ENCODE assay signal across 21 mouse cellular contexts in the genomic region with DNA sequence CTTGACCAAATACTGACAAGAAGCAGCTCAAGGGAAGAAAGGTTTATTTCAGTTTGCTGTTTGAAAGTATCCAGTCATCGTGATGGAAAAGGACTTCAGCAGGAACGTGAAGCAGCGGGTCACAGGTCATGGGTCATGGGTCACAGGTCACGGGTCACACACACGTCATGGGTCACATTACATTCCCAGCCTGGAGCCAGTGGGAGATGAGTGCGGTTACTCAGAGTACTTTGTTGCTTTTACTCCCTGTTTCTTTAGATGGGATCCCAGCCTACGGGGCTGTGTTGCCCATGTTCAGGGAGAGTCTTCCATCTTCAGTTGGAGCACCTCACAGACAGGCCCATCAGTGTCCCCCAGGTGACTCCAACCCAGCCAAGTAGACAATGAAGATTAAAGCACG. TPM values are rescaled to one million over a fixed set of nuclear protein-coding genes. Genes with fewer than 3 reads are reported as not detected.
DNase-seq lines count a peak whose midpoint lies in the region; ATAC-seq and TF ChIP-seq lines count a peak whose summit lies in the region.
"Had no signal": no experiment of that assay in that cellular context is flagged by ENCODE, and none has a peak within 500 bp of the region (broad histone marks: within the 10 kb centered on the region; RNA-seq: fewer than 3 reads in every experiment).

No protein-coding gene starts in this region.

- no peak for ATAC-seq in liver, embryonic 12.5 days
- ATAC-seq: forebrain, embryonic 13.5 days; forebrain, embryonic 15.5 days; forebrain, postnatal 0 days had no signal

- H3K27me3 ChIP-seq in liver, adult 2 months (ENCODE audit: control insufficient read depth, insufficient read depth, low read length): peaks cover 3% of the 10 kb centered on the region; the same call in 1 of the 2 replicates
- peaks cover 23% of the 10 kb centered on the region for H3K27me3 ChIP-seq in liver, embryonic 12.5 days (replicated peaks)
- H3K27me3 ChIP-seq: embryonic facial prominence, embryonic 12.5 days; forebrain, embryonic 15.5 days had no signal

- no peak overlapping the region for H3K4me2 ChIP-seq in liver, embryonic 12.5 days
- H3K4me2 ChIP-seq: embryonic facial prominence, embryonic 12.5 days; forebrain, embryonic 13.5 days; forebrain, embryonic 15.5 days had no signal

- H3K79me2 ChIP-seq in liver, adult 2 months (ENCODE audit: control insufficient read depth, insufficient read depth, low read length): no peaks in the 10 kb centered on the region

- H3K27ac ChIP-seq in liver, adult 2 months (replicated peaks; ENCODE audit: insufficient read depth, low read depth, low read length): no peak overlapping the region
- H3K27ac ChIP-seq in liver, embryonic 12.5 days: no peak overlapping the region
- H3K27ac ChIP-seq: embryonic facial prominence, embryonic 12.5 days; forebrain, embryonic 13.5 days; forebrain, embryonic 15.5 days had no signal

- DNase-seq in liver, adult 2 months (ENCODE audit: extremely low read depth, low read depth, low spot score): peak; percentile 1
- peak; percentile 45 for DNase-seq in embryo, embryonic 10.5 days (ENCODE audit: low spot score)
- peak; percentile 31 for DNase-seq in embryo, embryonic 9.5 days (ENCODE audit: extremely low spot score)
- no peak for DNase-seq in frontal cortex, postnatal 14 days (ENCODE audit: low spot score in 2 of 2)
- DNase-seq in left cerebral cortex, adult 9 months (ENCODE audit: low spot score in 2 of 2): no peak
- DNase-seq: adrenal gland, adult 2 months; adrenal gland, postnatal 10 days; adrenal gland, postnatal 25 days; cerebellum, adult 11 months; cerebellum, adult 18-20 months; cerebellum, adult 8-10 months; cerebellum, adult 9-11 months; cerebellum, postnatal 14 days; cerebellum, postnatal 36 days; forebrain, postnatal 0 days had no signal

- no peaks in the 10 kb centered on the region for H3K9me3 ChIP-seq in liver, embryonic 12.5 days (replicated peaks)
- H3K9me3 ChIP-seq: embryonic facial prominence, embryonic 12.5 days; forebrain, embryonic 13.5 days; forebrain, embryonic 15.5 days had no signal

- no peaks in the 10 kb centered on the region for H3K36me3 ChIP-seq in liver, adult 2 months (ENCODE audit: control insufficient read depth, insufficient read depth, low read length)
- no peaks in the 10 kb centered on the region for H3K36me3 ChIP-seq in liver, embryonic 12.5 days
- H3K36me3 ChIP-seq: embryonic facial prominence, embryonic 12.5 days; forebrain, embryonic 15.5 days had no signal

- H3K4me3 ChIP-seq in liver, adult 2 months (ENCODE audit: insufficient read depth, low read depth, low read length): no peak overlapping the region
- H3K4me3 ChIP-seq in liver, embryonic 12.5 days: no peak overlapping the region
- H3K4me3 ChIP-seq: embryonic facial prominence, embryonic 12.5 days; forebrain, embryonic 13.5 days; forebrain, embryonic 15.5 days had no signal

- TF ChIP-seq CTCF in liver, adult 2 months (IDR thresholded peaks at IDR 0.05; ENCODE audit: low read depth, low read length): no peak

- no peaks in the 10 kb centered on the region for H3K4me1 ChIP-seq in liver, adult 2 months (ENCODE audit: control insufficient read depth, insufficient read depth, low read length)
- H3K4me1 ChIP-seq in liver, embryonic 12.5 days: no peaks in the 10 kb centered on the region

- H3K9ac ChIP-seq in liver, adult 2 months (ENCODE audit: low read depth, low read length): no peak overlapping the region
- H3K9ac ChIP-seq in liver, embryonic 12.5 days: no peak overlapping the region
- H3K9ac ChIP-seq: embryonic facial prominence, embryonic 12.5 days; forebrain, embryonic 13.5 days; forebrain, embryonic 15.5 days; forebrain, postnatal 0 days had no signal

- no peak for TF ChIP-seq POLR2A in liver, adult 2 months (IDR thresholded peaks at IDR 0.05; ENCODE audit: extremely low read depth, insufficient read depth, low read length)

- WGBS in liver, adult 2 months: 67% methylated on average over 8 of the region's 8 CpGs
- 64% methylated on average over 8 of the region's 8 CpGs for WGBS in liver, embryonic 12.5 days (ENCODE audit: insufficient replicate concordance)

RNA-seq across cellular contexts. Expression of a gene that starts 13.4 kb away (rescaled TPM):
- total RNA-seq in liver, adult 2 months (2014; rRNA removed): 0.20 and 0.37 TPM in 2 replicates
- 0.33 and 0.60 TPM in 2 replicates for polyA plus RNA-seq in liver, adult 2 months (2012; rRNA removed)
- polyA plus RNA-seq in liver, embryonic 12.5 days (2016; fragmentation: Nextera tagmentation; extraction: Ambion mirVana): 0.07 and 0.17 TPM in 2 replicates
- total RNA-seq: common myeloid progenitor, adult 5-6 weeks; MEL had no signal

Comparison
In these comparisons a context has a peak if more than half of its experiments do, and no peak if none do; other contexts are left out.
1. DNase-seq: peak in liver, adult 2 months (single experiment), embryo, embryonic 10.5 days (single experiment) and embryo, embryonic 9.5 days (single experiment); none in frontal cortex, postnatal 14 days (0 of 2) and left cerebral cortex, adult 9 months (0 of 2).